Mouse (Mus musculus): Measurements from ENCODE around the gene Kif26b. TPM values are rescaled to one million over a fixed set of nuclear protein-coding genes. Genes with fewer than 3 reads are reported as not detected.

Kif26b gene
- polyA plus RNA-seq, 1 experiment, result 0.25 TPM

DNA sequence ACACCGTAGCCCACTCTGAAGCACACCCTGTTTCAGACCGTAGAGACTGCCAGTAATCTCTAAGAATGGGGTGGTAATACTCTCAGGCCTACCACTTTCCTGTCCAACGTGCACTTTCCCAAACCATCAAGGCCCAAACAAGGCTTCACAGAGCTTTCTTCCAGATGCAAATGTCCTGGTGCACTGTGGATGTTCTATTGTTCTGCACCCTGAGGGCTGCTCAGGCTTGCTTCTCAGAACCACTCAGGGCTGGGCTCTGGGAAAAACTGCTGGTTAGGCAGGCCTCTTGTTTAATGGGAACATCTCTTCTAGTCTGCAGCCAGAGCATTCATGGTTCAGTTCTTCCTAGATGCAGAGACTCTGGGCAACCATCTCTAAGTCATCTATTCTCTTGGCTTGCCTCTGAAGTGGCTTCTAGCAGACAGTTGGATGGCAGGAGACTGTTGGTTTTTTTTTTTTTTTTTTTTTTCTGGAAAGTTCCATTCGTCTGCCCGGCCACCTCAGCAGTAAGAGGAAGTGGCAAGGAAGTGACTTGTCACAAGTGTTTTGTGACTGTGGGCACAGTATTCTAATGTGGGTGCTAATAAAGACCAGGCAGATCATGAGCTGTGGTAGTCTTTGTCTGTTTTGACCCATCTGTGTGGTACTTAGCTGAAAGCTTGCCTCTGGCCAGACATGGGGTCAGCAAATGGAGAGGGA lies 135.5 kb downstream of the Kif26b start:
- H3K27ac ChIP-seq (ENCODE audit: control insufficient read depth, insufficient read depth, low read depth, low read length), result no peak overlapping the region
- no peak for TF ChIP-seq POLR2A (IDR thresholded peaks at IDR 0.05; ENCODE audit: control insufficient read depth, low read depth, low read length)
- TF ChIP-seq CTCF (IDR thresholded peaks at IDR 0.05; ENCODE audit: control insufficient read depth, insufficient read depth, insufficient replicate concordance, low read depth, low read length), result no peak
- H3K36me3 ChIP-seq (ENCODE audit: control insufficient read depth, insufficient read depth, low read length), result no peaks in the 10 kb centered on the region

DNA sequence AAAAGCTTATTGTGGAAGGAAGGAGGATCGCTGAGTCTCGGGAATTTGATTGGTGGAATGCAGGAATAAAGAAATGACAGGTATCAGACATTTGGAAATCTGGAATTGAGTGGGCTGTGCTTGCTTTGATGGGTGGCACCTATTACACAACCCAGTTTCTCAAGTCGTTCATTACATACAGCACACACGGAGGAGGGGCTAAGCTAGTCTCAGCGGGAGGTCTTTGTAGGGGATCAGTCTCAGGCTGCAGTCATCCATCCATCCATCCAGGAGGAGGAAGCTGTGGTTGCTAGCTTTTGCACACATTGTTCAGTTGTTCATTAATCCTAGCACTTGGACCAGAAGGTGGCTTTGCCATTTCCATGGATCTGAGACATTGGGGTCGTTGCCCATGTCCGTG lies 137.6 kb downstream of the Kif26b start:
- H3K27me3 ChIP-seq (ENCODE audit: control insufficient read depth, insufficient read depth, low read length), result no peaks in the 10 kb centered on the region
- H3K4me1 ChIP-seq (ENCODE audit: control insufficient read depth, insufficient read depth, low read length), result peaks cover 11% of the 10 kb centered on the region
- no peak overlapping the region for H3K4me3 ChIP-seq (ENCODE audit: control insufficient read depth, low read depth, low read length)
- no peaks in the 10 kb centered on the region for H3K36me3 ChIP-seq (ENCODE audit: control insufficient read depth, insufficient read depth, low read length)
- no peak for TF ChIP-seq CTCF (IDR thresholded peaks at IDR 0.05; ENCODE audit: control insufficient read depth, insufficient read depth, insufficient replicate concordance, low read depth, low read length)
- no peak overlapping the region for H3K27ac ChIP-seq (ENCODE audit: control insufficient read depth, insufficient read depth, low read depth, low read length)

More for the DNA sequence above, 135.5 kb downstream of the Kif26b start:
- no peaks in the 10 kb centered on the region for H3K27me3 ChIP-seq (ENCODE audit: control insufficient read depth, insufficient read depth, low read length)
- peaks cover 11% of the 10 kb centered on the region for H3K4me1 ChIP-seq (ENCODE audit: control insufficient read depth, insufficient read depth, low read length)
- H3K4me3 ChIP-seq (ENCODE audit: control insufficient read depth, low read depth, low read length), result no peak overlapping the region

DNA sequence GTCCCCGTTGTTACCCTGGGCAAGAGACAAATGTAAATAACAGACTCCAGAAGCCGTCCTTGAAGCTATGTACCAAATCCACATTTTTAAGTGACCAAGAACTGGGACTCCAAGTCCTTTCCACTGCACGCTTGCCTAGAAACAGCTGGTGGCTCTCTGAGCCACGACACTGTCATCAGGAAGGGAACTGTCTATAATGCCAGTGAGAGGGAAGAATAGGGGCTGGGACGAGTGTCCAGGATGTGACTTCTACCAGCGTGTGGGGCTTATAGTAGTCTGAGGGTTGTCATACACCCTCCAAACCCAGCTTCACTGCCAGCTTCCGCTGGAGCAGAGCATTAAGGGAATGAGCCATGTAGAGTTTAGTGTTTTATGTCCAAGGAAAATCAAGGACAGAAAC lies 138.9 kb downstream of the Kif26b start:
- TF ChIP-seq POLR2A (IDR thresholded peaks at IDR 0.05; ENCODE audit: control insufficient read depth, low read depth, low read length) (no peak), CTCF (IDR thresholded peaks at IDR 0.05; ENCODE audit: control insufficient read depth, insufficient read depth, insufficient replicate concordance, low read depth, low read length) (no peak)
- Histone ChIP-seq H3K36me3 (ENCODE audit: control insufficient read depth, insufficient read depth, low read length) (no peaks in the 10 kb centered on the region), H3K27ac (ENCODE audit: control insufficient read depth, insufficient read depth, low read depth, low read length) (no peak overlapping the region), H3K4me3 (ENCODE audit: control insufficient read depth, low read depth, low read length) (no peak overlapping the region), H3K27me3 (ENCODE audit: control insufficient read depth, insufficient read depth, low read length) (no peaks in the 10 kb centered on the region), H3K4me1 (ENCODE audit: control insufficient read depth, insufficient read depth, low read length) (peaks cover 11% of the 10 kb centered on the region)

DNA sequence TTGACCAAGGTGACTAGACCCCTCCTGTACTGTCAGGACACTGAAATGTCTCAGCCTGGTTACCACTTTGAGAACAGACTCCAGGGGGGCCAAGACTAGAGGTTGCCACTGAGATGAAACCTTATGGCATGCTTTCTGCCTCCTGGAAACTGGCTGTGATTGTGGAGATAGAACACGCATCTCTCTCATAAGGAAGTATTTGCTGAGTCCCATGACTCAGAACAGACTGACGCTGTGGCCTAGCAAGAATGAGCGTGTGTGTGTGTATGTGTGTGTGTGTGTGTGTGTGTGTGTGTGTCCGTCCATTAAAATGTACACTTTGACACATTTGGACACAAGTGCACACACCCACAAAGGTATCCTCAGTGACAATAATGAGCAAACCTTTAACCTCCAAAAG lies 140.0 kb downstream of the Kif26b start:
- TF ChIP-seq POLR2A (IDR thresholded peaks at IDR 0.05; ENCODE audit: control insufficient read depth, low read depth, low read length), result no peak
- no peak for TF ChIP-seq CTCF (IDR thresholded peaks at IDR 0.05; ENCODE audit: control insufficient read depth, insufficient read depth, insufficient replicate concordance, low read depth, low read length)
- peaks cover 10% of the 10 kb centered on the region for H3K4me1 ChIP-seq (ENCODE audit: control insufficient read depth, insufficient read depth, low read length)
- no peak overlapping the region for H3K27ac ChIP-seq (ENCODE audit: control insufficient read depth, insufficient read depth, low read depth, low read length)
- no peak overlapping the region for H3K4me3 ChIP-seq (ENCODE audit: control insufficient read depth, low read depth, low read length)
- no peaks in the 10 kb centered on the region for H3K36me3 ChIP-seq (ENCODE audit: control insufficient read depth, insufficient read depth, low read length)
- H3K27me3 ChIP-seq (ENCODE audit: control insufficient read depth, insufficient read depth, low read length), result no peaks in the 10 kb centered on the region

- TF ChIP-seq CTCF (IDR thresholded peaks at IDR 0.05; ENCODE audit: control insufficient read depth, insufficient read depth, insufficient replicate concordance, low read depth, low read length) (no peak), POLR2A (IDR thresholded peaks at IDR 0.05; ENCODE audit: control insufficient read depth, low read depth, low read length) (no peak)
- Histone ChIP-seq H3K4me1 (ENCODE audit: control insufficient read depth, insufficient read depth, low read length) (peaks cover 3% of the 10 kb centered on the region; the same call in 1 of the 2 replicates), H3K27me3 (ENCODE audit: control insufficient read depth, insufficient read depth, low read length) (no peaks in the 10 kb centered on the region), H3K36me3 (ENCODE audit: control insufficient read depth, insufficient read depth, low read length) (no peaks in the 10 kb centered on the region), H3K4me3 (ENCODE audit: control insufficient read depth, low read depth, low read length) (no peak overlapping the region), H3K27ac (ENCODE audit: control insufficient read depth, insufficient read depth, low read depth, low read length) (no peak overlapping the region)
These were observed 144.1 kb downstream of the Kif26b start for GRCm38 (mm10) chr1:178673051-178673450.

GRCm38 (mm10) chr1:178673506-178673905 lies 144.6 kb downstream of the Kif26b start:
- Histone ChIP-seq H3K4me3 (ENCODE audit: control insufficient read depth, low read depth, low read length) (no peak overlapping the region), H3K4me1 (ENCODE audit: control insufficient read depth, insufficient read depth, low read length) (peaks cover 3% of the 10 kb centered on the region; the same call in 1 of the 2 replicates), H3K36me3 (ENCODE audit: control insufficient read depth, insufficient read depth, low read length) (no peaks in the 10 kb centered on the region), H3K27me3 (ENCODE audit: control insufficient read depth, insufficient read depth, low read length) (no peaks in the 10 kb centered on the region), H3K27ac (ENCODE audit: control insufficient read depth, insufficient read depth, low read depth, low read length) (no peak overlapping the region)
- no peak for TF ChIP-seq CTCF (IDR thresholded peaks at IDR 0.05; ENCODE audit: control insufficient read depth, insufficient read depth, insufficient replicate concordance, low read depth, low read length)
- no peak for TF ChIP-seq POLR2A (IDR thresholded peaks at IDR 0.05; ENCODE audit: control insufficient read depth, low read depth, low read length)

GRCm38 (mm10) chr1:178675542-178676252 lies 146.8 kb downstream of the Kif26b start:
- no peak for TF ChIP-seq CTCF (IDR thresholded peaks at IDR 0.05; ENCODE audit: control insufficient read depth, insufficient read depth, insufficient replicate concordance, low read depth, low read length)
- TF ChIP-seq POLR2A (IDR thresholded peaks at IDR 0.05; ENCODE audit: control insufficient read depth, low read depth, low read length), result no peak
- Histone ChIP-seq H3K27me3 (ENCODE audit: control insufficient read depth, insufficient read depth, low read length) (no peaks in the 10 kb centered on the region), H3K4me3 (ENCODE audit: control insufficient read depth, low read depth, low read length) (no peak overlapping the region), H3K36me3 (ENCODE audit: control insufficient read depth, insufficient read depth, low read length) (no peaks in the 10 kb centered on the region), H3K27ac (ENCODE audit: control insufficient read depth, insufficient read depth, low read depth, low read length) (no peak overlapping the region), H3K4me1 (ENCODE audit: control insufficient read depth, insufficient read depth, low read length) (no peaks in the 10 kb centered on the region)

Measured in testis, adult 2 months (tissue).